In genomic region chr9:60799061-60799460, GRCm38 (mm10) we compare ENCODE assay signal across 33 mouse cellular contexts. TPM values are rescaled to one million over a fixed set of nuclear protein-coding genes. Genes with fewer than 3 reads are reported as not detected.
A peak's percentile ranks its signal among the peaks of the same experiment; 100 is the strongest.
DNase-seq lines count a peak whose midpoint lies in the region; ATAC-seq lines count a peak whose summit lies in the region.
"Had no signal": no experiment of that assay in that cellular context is flagged by ENCODE, and none has a peak within 500 bp of the region (broad histone marks: within the 10 kb centered on the region; RNA-seq: fewer than 3 reads in every experiment).

No protein-coding gene starts in this region.

- H3K9me3 ChIP-seq in forebrain, embryonic 12.5 days = no peaks in the 10 kb centered on the region
- H3K9me3 ChIP-seq in forebrain, embryonic 16.5 days (ENCODE audit: control insufficient read depth, low read length) = no peaks in the 10 kb centered on the region
- no peaks in the 10 kb centered on the region for H3K9me3 ChIP-seq in limb, embryonic 13.5 days
- no peaks in the 10 kb centered on the region for H3K9me3 ChIP-seq in limb, embryonic 10.5 days (replicated peaks)
- no peaks in the 10 kb centered on the region for H3K9me3 ChIP-seq in neural tube, embryonic 13.5 days
- H3K9me3 ChIP-seq: heart, embryonic 10.5 days; heart, embryonic 15.5 days; hindbrain, embryonic 12.5 days; limb, embryonic 15.5 days; liver, embryonic 13.5 days; neural tube, embryonic 12.5 days had no signal

- no peaks in the 10 kb centered on the region for H3K27me3 ChIP-seq in forebrain, embryonic 12.5 days
- H3K27me3 ChIP-seq in forebrain, embryonic 16.5 days (replicated peaks; ENCODE audit: control insufficient read depth, insufficient read depth, low read length) = no peaks in the 10 kb centered on the region
- H3K27me3 ChIP-seq in limb, embryonic 13.5 days = no peaks in the 10 kb centered on the region
- no peaks in the 10 kb centered on the region for H3K27me3 ChIP-seq in limb, embryonic 10.5 days (ENCODE audit: low read depth, poor library complexity, severe bottlenecking)
- no peaks in the 10 kb centered on the region for H3K27me3 ChIP-seq in neural tube, embryonic 13.5 days
- H3K27me3 ChIP-seq: CH12.LX; heart, embryonic 15.5 days; hindbrain, embryonic 12.5 days; limb, embryonic 15.5 days; neural tube, embryonic 12.5 days had no signal

- no peak for DNase-seq in limb, embryonic 10.5 days (ENCODE audit: low spot score)
- DNase-seq in neural tube, embryonic 10.5 days (ENCODE audit: extremely low spot score, low spot score) = no peak
- DNase-seq in urinary bladder, postnatal 36 days (ENCODE audit: low spot score in 2 of 2) = no peak
- DNase-seq in ovary, postnatal 36 days (ENCODE audit: low spot score) = no peak
- DNase-seq: adrenal gland, adult 2 months; adrenal gland, postnatal 36 days; cerebellum, adult 2 months; cerebellum, postnatal 14 days; gastrocnemius, postnatal 10 days; kidney, adult 2 months; kidney, postnatal 36 days; liver, embryonic 13.5 days; lung, adult 18-20 months; right cerebral cortex, adult 18-20 months; spleen, adult 18-20 months; thymus, adult 18-20 months; thymus, postnatal 25 days had no signal

- no peaks in the 10 kb centered on the region for H3K36me3 ChIP-seq in forebrain, embryonic 12.5 days (replicated peaks)
- no peaks in the 10 kb centered on the region for H3K36me3 ChIP-seq in forebrain, embryonic 16.5 days (ENCODE audit: control insufficient read depth, insufficient read depth)
- no peaks in the 10 kb centered on the region for H3K36me3 ChIP-seq in limb, embryonic 13.5 days
- no peaks in the 10 kb centered on the region for H3K36me3 ChIP-seq in limb, embryonic 10.5 days
- H3K36me3 ChIP-seq in neural tube, embryonic 13.5 days = no peaks in the 10 kb centered on the region
- H3K36me3 ChIP-seq: heart, embryonic 10.5 days; heart, embryonic 15.5 days; hindbrain, embryonic 12.5 days; limb, embryonic 15.5 days; liver, embryonic 13.5 days; neural tube, embryonic 12.5 days had no signal

- ATAC-seq in forebrain, embryonic 12.5 days (ENCODE audit: low FRiP score) = no peak
- ATAC-seq in forebrain, embryonic 16.5 days = no peak
- ATAC-seq in limb, embryonic 13.5 days (ENCODE audit: low FRiP score, low read depth) = no peak
- ATAC-seq in neural tube, embryonic 13.5 days (ENCODE audit: low read depth) = no peak
- ATAC-seq: activated CD4-positive, CD25-positive, alpha-beta regulatory T cell, adult 4 months; forebrain, embryonic 14.5 days; midbrain, embryonic 16.5 days had no signal

- H3K4me2 ChIP-seq in forebrain, embryonic 12.5 days = peak overlapping the region; percentile 15; the same call in 1 of the 2 replicates
- H3K4me2 ChIP-seq in forebrain, embryonic 16.5 days (ENCODE audit: low read length) = no peak overlapping the region
- H3K4me2 ChIP-seq in limb, embryonic 13.5 days (replicated peaks) = peak overlapping the region; percentile 37
- peak overlapping the region; percentile 7; the same call in 1 of the 2 replicates for H3K4me2 ChIP-seq in neural tube, embryonic 13.5 days
- H3K4me2 ChIP-seq: heart, embryonic 15.5 days; hindbrain, embryonic 12.5 days; limb, embryonic 15.5 days; liver, embryonic 13.5 days; neural tube, embryonic 12.5 days had no signal

- H3K4me3 ChIP-seq in forebrain, embryonic 12.5 days (replicated peaks) = no peak overlapping the region
- no peak overlapping the region for H3K4me3 ChIP-seq in forebrain, embryonic 16.5 days (replicated peaks; ENCODE audit: low read length)
- H3K4me3 ChIP-seq in limb, embryonic 13.5 days = no peak overlapping the region
- no peak overlapping the region for H3K4me3 ChIP-seq in limb, embryonic 10.5 days
- no peak overlapping the region for H3K4me3 ChIP-seq in neural tube, embryonic 13.5 days
- H3K4me3 ChIP-seq: heart, embryonic 10.5 days; heart, embryonic 15.5 days; hindbrain, embryonic 12.5 days; layer of hippocampus, adult 2 months; left cerebral cortex, adult 2 months; limb, embryonic 15.5 days; liver, embryonic 13.5 days; neural tube, embryonic 12.5 days had no signal

- 19% methylated on average over 10 of the region's 10 CpGs for WGBS in forebrain, embryonic 12.5 days
- WGBS in forebrain, embryonic 16.5 days = 13% methylated on average over 10 of the region's 10 CpGs
- WGBS in limb, embryonic 13.5 days = 26% methylated on average over 10 of the region's 10 CpGs
- 29% methylated on average over 10 of the region's 10 CpGs for WGBS in limb, embryonic 10.5 days
- 35% methylated on average over 10 of the region's 10 CpGs for WGBS in neural tube, embryonic 13.5 days

- peaks cover 4% of the 10 kb centered on the region; the same call in 1 of the 2 replicates for H3K4me1 ChIP-seq in forebrain, embryonic 12.5 days
- peaks cover 10% of the 10 kb centered on the region for H3K4me1 ChIP-seq in forebrain, embryonic 16.5 days (replicated peaks; ENCODE audit: control insufficient read depth, insufficient read depth, low read length)
- H3K4me1 ChIP-seq in limb, embryonic 13.5 days = peaks cover 16% of the 10 kb centered on the region
- H3K4me1 ChIP-seq in limb, embryonic 10.5 days = peaks cover 20% of the 10 kb centered on the region
- H3K4me1 ChIP-seq in neural tube, embryonic 13.5 days (replicated peaks) = peaks cover 18% of the 10 kb centered on the region

- H3K27ac ChIP-seq in forebrain, embryonic 12.5 days = no peak overlapping the region
- no peak overlapping the region for H3K27ac ChIP-seq in forebrain, embryonic 16.5 days (ENCODE audit: low read length)
- no peak overlapping the region for H3K27ac ChIP-seq in limb, embryonic 13.5 days
- H3K27ac ChIP-seq in limb, embryonic 10.5 days = no peak overlapping the region
- no peak overlapping the region for H3K27ac ChIP-seq in neural tube, embryonic 13.5 days (replicated peaks)
- H3K27ac ChIP-seq: heart, embryonic 10.5 days; heart, embryonic 15.5 days; hindbrain, embryonic 12.5 days; layer of hippocampus, adult 2 months; left cerebral cortex, adult 2 months; limb, embryonic 15.5 days; liver, embryonic 13.5 days; macrophage; neural tube, embryonic 12.5 days had no signal

- H3K9ac ChIP-seq in forebrain, embryonic 12.5 days = no peak overlapping the region
- H3K9ac ChIP-seq in forebrain, embryonic 16.5 days (replicated peaks; ENCODE audit: low read depth, low read length) = no peak overlapping the region
- no peak overlapping the region for H3K9ac ChIP-seq in limb, embryonic 13.5 days
- H3K9ac ChIP-seq in neural tube, embryonic 13.5 days = no peak overlapping the region
- H3K9ac ChIP-seq: heart, embryonic 15.5 days; hindbrain, embryonic 12.5 days; limb, embryonic 15.5 days; liver, embryonic 13.5 days; neural tube, embryonic 12.5 days had no signal

RNA-seq across cellular contexts. Expression of gene Uaca, which starts 4.7 kb away (rescaled TPM):
- polyA plus RNA-seq in forebrain, embryonic 12.5 days (2016; fragmentation: Nextera tagmentation; extraction: Ambion mirVana) = 32.4 and 32.5 TPM in 2 replicates
- polyA plus RNA-seq in forebrain, embryonic 16.5 days (2015; fragmentation: Nextera tagmentation; extraction: Ambion mirVana) = 15.0 and 21.2 TPM in 2 replicates
- polyA plus RNA-seq in limb, embryonic 13.5 days (2015; fragmentation: Nextera tagmentation; extraction: Ambion mirVana) = 29.6 and 31.4 TPM in 2 replicates
- 23.3 and 27.9 TPM in 2 replicates for polyA plus RNA-seq in limb, embryonic 10.5 days (2016; fragmentation: Nextera tagmentation; extraction: Ambion mirVana)
- polyA plus RNA-seq in neural tube, embryonic 13.5 days (2015; fragmentation: Nextera tagmentation; extraction: Ambion mirVana) = 26.0 and 29.4 TPM in 2 replicates
- polyA plus RNA-seq: activated CD4-positive, CD25-positive, alpha-beta regulatory T cell, adult 4 months had no signal
